Mouse (Mus musculus): ENCODE results near the gene Calb2.

- no peak for TF ChIP-seq CTCF (IDR thresholded peaks at IDR 0.05; ENCODE audit: borderline replicate concordance, extremely low read depth, insufficient read depth, insufficient read length)
- peak; percentile 44; the same call in 1 of the 2 replicates for TF ChIP-seq POLR2A (IDR thresholded peaks at IDR 0.05; ENCODE audit: borderline replicate concordance, extremely low read depth, insufficient read depth, insufficient read length, poor library complexity, severe bottlenecking)
Observed at GRCm38 (mm10) chr8:110217681-110218131, 49.7 kb upstream of the Calb2 start.

Measured in brain, embryonic 14.5 days (tissue).